Comparison of ENCODE assay signal across 21 mouse cellular contexts in the genomic region with DNA sequence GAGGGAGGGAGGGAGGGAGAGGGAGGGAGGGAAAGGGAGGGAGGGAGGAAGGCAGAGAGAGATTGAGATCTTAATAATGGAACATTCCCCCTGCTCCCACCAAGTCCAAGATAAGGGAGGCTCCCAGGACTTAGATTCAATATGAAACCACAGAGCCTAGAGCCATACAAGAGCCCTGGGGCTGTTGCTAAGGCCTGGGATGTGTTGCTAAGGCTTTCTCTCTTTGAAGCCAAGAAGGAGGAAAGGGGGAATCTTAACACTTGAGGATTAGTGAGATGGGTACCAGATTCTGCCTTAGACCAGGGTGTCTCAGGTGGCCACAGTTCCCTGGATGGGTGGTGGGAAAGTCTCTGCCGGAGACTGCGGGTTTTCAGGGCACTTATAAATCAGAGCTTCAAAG.
DNase-seq lines count a peak whose midpoint lies in the region; ATAC-seq and TF ChIP-seq lines count a peak whose summit lies in the region.
"Had no signal": no experiment of that assay in that cellular context is flagged by ENCODE, and none has a peak within 500 bp of the region (broad histone marks: within the 10 kb centered on the region; RNA-seq: fewer than 3 reads in every experiment).

No protein-coding gene starts in this region.

- no peak overlapping the region for H3K27ac ChIP-seq in forebrain, postnatal 0 days (ENCODE audit: low read depth, low read length)
- H3K27ac ChIP-seq in forebrain, embryonic 15.5 days (replicated peaks), result no peak overlapping the region
- H3K27ac ChIP-seq in testis, adult 2 months (ENCODE audit: control insufficient read depth, insufficient read depth, low read depth, low read length), result no peak overlapping the region
- H3K27ac ChIP-seq in midbrain, embryonic 16.5 days (ENCODE audit: low read length), result no peak overlapping the region
- H3K27ac ChIP-seq: embryonic facial prominence, embryonic 13.5 days; forebrain, embryonic 12.5 days; heart, embryonic 10.5 days; hindbrain, embryonic 12.5 days had no signal

- H3K4me1 ChIP-seq in forebrain, postnatal 0 days (ENCODE audit: insufficient read depth), result no peaks in the 10 kb centered on the region
- H3K4me1 ChIP-seq in forebrain, embryonic 15.5 days, result peaks cover 13% of the 10 kb centered on the region
- 0 out of 2 replicates have a peak, but pooled peaks cover 3% of the 10 kb centered on the region for H3K4me1 ChIP-seq in testis, adult 2 months (ENCODE audit: control insufficient read depth, insufficient read depth, low read length)
- H3K4me1 ChIP-seq in midbrain, embryonic 16.5 days (ENCODE audit: control insufficient read depth, insufficient read depth, low read length), result peaks cover 5% of the 10 kb centered on the region
- H3K4me1 ChIP-seq: heart, embryonic 10.5 days had no signal

- no peak for TF ChIP-seq CTCF in forebrain, postnatal 0 days (IDR thresholded peaks at IDR 0.05; ENCODE audit: low read depth)
- no peak for TF ChIP-seq CTCF in testis, adult 2 months (IDR thresholded peaks at IDR 0.05; ENCODE audit: control insufficient read depth, insufficient read depth, insufficient replicate concordance, low read depth, low read length)

- no peak for TF ChIP-seq POLR2A in testis, adult 2 months (IDR thresholded peaks at IDR 0.05; ENCODE audit: control insufficient read depth, low read depth, low read length)

- H3K4me3 ChIP-seq in forebrain, postnatal 0 days (ENCODE audit: low read depth, low read length), result no peak overlapping the region
- no peak overlapping the region for H3K4me3 ChIP-seq in forebrain, embryonic 15.5 days
- H3K4me3 ChIP-seq in testis, adult 2 months (ENCODE audit: control insufficient read depth, low read depth, low read length), result peak overlapping the region; percentile 31; the same call in 1 of the 2 replicates
- H3K4me3 ChIP-seq in midbrain, embryonic 16.5 days (ENCODE audit: low read depth, low read length), result no peak overlapping the region
- H3K4me3 ChIP-seq: embryonic facial prominence, embryonic 13.5 days; forebrain, embryonic 12.5 days; heart, embryonic 10.5 days; hindbrain, embryonic 12.5 days had no signal

- no peak overlapping the region for H3K4me2 ChIP-seq in forebrain, postnatal 0 days (ENCODE audit: low read depth)
- H3K4me2 ChIP-seq in forebrain, embryonic 15.5 days (replicated peaks), result no peak overlapping the region
- no peak overlapping the region for H3K4me2 ChIP-seq in midbrain, embryonic 16.5 days (ENCODE audit: low read length)
- H3K4me2 ChIP-seq: embryonic facial prominence, embryonic 13.5 days; forebrain, embryonic 12.5 days; hindbrain, embryonic 12.5 days had no signal

- no peaks in the 10 kb centered on the region for H3K9me3 ChIP-seq in forebrain, postnatal 0 days (ENCODE audit: low read length)
- H3K9me3 ChIP-seq in forebrain, embryonic 15.5 days, result no peaks in the 10 kb centered on the region
- H3K9me3 ChIP-seq in midbrain, embryonic 16.5 days (replicated peaks; ENCODE audit: control insufficient read depth, low read length, poor library complexity, severe bottlenecking), result no peaks in the 10 kb centered on the region
- H3K9me3 ChIP-seq: embryonic facial prominence, embryonic 13.5 days; forebrain, embryonic 12.5 days; heart, embryonic 10.5 days; hindbrain, embryonic 12.5 days had no signal

- no peak for DNase-seq in forebrain, postnatal 0 days
- DNase-seq in testis, postnatal 10 days (ENCODE audit: low spot score), result no peak
- DNase-seq: adrenal gland, adult 8-10 months; adrenal gland, postnatal 36 days; cerebellum, adult 11 months; cerebellum, adult 8-10 months; cerebellum, postnatal 14 days; gastrocnemius, postnatal 10 days; heart, adult 18-20 months; heart, postnatal 10 days; heart, postnatal 4 days had no signal

- H3K9ac ChIP-seq in forebrain, postnatal 0 days, result no peak overlapping the region
- H3K9ac ChIP-seq in forebrain, embryonic 15.5 days (replicated peaks), result no peak overlapping the region
- H3K9ac ChIP-seq in midbrain, embryonic 16.5 days (ENCODE audit: low read depth, low read length), result no peak overlapping the region
- H3K9ac ChIP-seq: embryonic facial prominence, embryonic 13.5 days; forebrain, embryonic 12.5 days; hindbrain, embryonic 12.5 days had no signal

- H3K27me3 ChIP-seq in forebrain, postnatal 0 days (ENCODE audit: insufficient read depth, low read length), result no peaks in the 10 kb centered on the region
- H3K27me3 ChIP-seq in forebrain, embryonic 15.5 days, result no peaks in the 10 kb centered on the region
- no peaks in the 10 kb centered on the region for H3K27me3 ChIP-seq in testis, adult 2 months (ENCODE audit: control insufficient read depth, insufficient read depth, low read length)
- H3K27me3 ChIP-seq in midbrain, embryonic 16.5 days (ENCODE audit: control insufficient read depth, insufficient read depth, low read depth, low read length), result no peaks in the 10 kb centered on the region
- H3K27me3 ChIP-seq: CH12.LX; embryonic facial prominence, embryonic 13.5 days; forebrain, embryonic 12.5 days; hindbrain, embryonic 12.5 days had no signal

- ATAC-seq in forebrain, postnatal 0 days, result peak; percentile 38
- no peak for ATAC-seq in forebrain, embryonic 15.5 days (replicated peaks)
- peak; percentile 72 for ATAC-seq in midbrain, embryonic 16.5 days
- ATAC-seq in megakaryocyte, adult 5-6 weeks (ENCODE audit: poor library complexity, severe bottlenecking), result no peak
- ATAC-seq: Patski had no signal

- 80% methylated on average over 2 of the region's 2 CpGs for WGBS in forebrain, postnatal 0 days
- WGBS in forebrain, embryonic 15.5 days, result 85% methylated on average over 2 of the region's 2 CpGs
- WGBS in midbrain, embryonic 16.5 days, result 48% methylated on average over 2 of the region's 2 CpGs

- no peaks in the 10 kb centered on the region for H3K36me3 ChIP-seq in forebrain, postnatal 0 days (ENCODE audit: insufficient read depth)
- H3K36me3 ChIP-seq in forebrain, embryonic 15.5 days, result no peaks in the 10 kb centered on the region
- H3K36me3 ChIP-seq in testis, adult 2 months (ENCODE audit: control insufficient read depth, insufficient read depth, low read length), result no peaks in the 10 kb centered on the region
- no peaks in the 10 kb centered on the region for H3K36me3 ChIP-seq in midbrain, embryonic 16.5 days (ENCODE audit: control insufficient read depth, insufficient read depth, low read length)
- H3K36me3 ChIP-seq: embryonic facial prominence, embryonic 13.5 days; forebrain, embryonic 12.5 days; heart, embryonic 10.5 days; hindbrain, embryonic 12.5 days had no signal

Comparison
In these comparisons a context has a peak if more than half of its experiments do, and no peak if none do; other contexts are left out.
1. ATAC-seq: peak in forebrain, postnatal 0 days (single experiment) and midbrain, embryonic 16.5 days (single experiment); none in forebrain, embryonic 15.5 days (single experiment) and megakaryocyte, adult 5-6 weeks (single experiment).